Mouse (Mus musculus) midbrain, embryonic 14.5 days (tissue): ENCODE results near the gene Pak2. TPM values are rescaled to one million over a fixed set of nuclear protein-coding genes. Genes with fewer than 3 reads are reported as not detected.

Experiments
- ATAC-seq: fragments of 200-750 bp; cut with Nextera tagmentation; 2 replicates; pipeline ENCODE4 v1.8.0; 2017; ENCODE audit warnings: moderate number of reproducible peaks, moderate library complexity; ENCODE audit not compliant: low FRiP score, low TSS enrichment
- DNase-seq: peaks from one replicate; pipeline ENCODE4 v3.0.0-alpha.2; 2015
- H3K27ac ChIP-seq: fragments of 300-500 bp; sonication (generic); replicated peaks from 2 replicates; pipeline ENCODE4 v1.5.1; 2014; ENCODE audit warnings: mild to moderate bottlenecking, low read depth, low read length, moderate library complexity
- H3K27me3 ChIP-seq: fragments of 300-500 bp; sonication (generic); 2 replicates; pipeline ENCODE4 v1.6.1; 2014; ENCODE audit warnings: low read length, control low read depth, mixed read lengths; ENCODE audit not compliant: control insufficient read depth, insufficient read depth
- H3K36me3 ChIP-seq: fragments of 300-500 bp; sonication (generic); 2 replicates; pipeline ENCODE4 v1.6.1; 2014; ENCODE audit warnings: low read length, control low read depth; ENCODE audit not compliant: control insufficient read depth, insufficient read depth
- H3K4me1 ChIP-seq: fragments of 300-500 bp; sonication (generic); 2 replicates; pipeline ENCODE4 v1.6.1; 2014; ENCODE audit warnings: mild to moderate bottlenecking, antibody characterized with exemption, low read length, control low read depth; ENCODE audit not compliant: control insufficient read depth, insufficient read depth
- H3K4me2 ChIP-seq: fragments of 300-500 bp; sonication (generic); 2 replicates; pipeline ENCODE4 v1.6.1; 2014; ENCODE audit warnings: mild to moderate bottlenecking, low read length, moderate library complexity
- H3K4me3 ChIP-seq: fragments of 300-500 bp; sonication (generic); replicated peaks from 2 replicates; pipeline ENCODE4 v1.5.1; 2014; ENCODE audit warnings: low read depth, low read length
- H3K9ac ChIP-seq: fragments of 300-500 bp; sonication (generic); replicated peaks from 2 replicates; pipeline ENCODE4 v1.6.1; 2014; ENCODE audit warnings: mild to moderate bottlenecking, low read length, moderate library complexity
- H3K9me3 ChIP-seq: fragments of 300-500 bp; sonication (generic); 2 replicates; pipeline ENCODE4 v1.6.1; 2016; ENCODE audit warnings: low read length, control low read depth, mixed read lengths; ENCODE audit not compliant: control insufficient read depth
- WGBS: fragments of 180-500 bp; shearing (Covaris S2); extraction: QIAGEN DNeasy Blood & Tissue Kit; methylation state at CpG from one replicate; pipeline ENCODE4 v1.1.7; 2014; 5-methylcytosine and 5-hydroxymethylcytosine counted together
- microRNA-seq: library from miRNA; unstranded; fragments of <30 nt; microRNA quantifications from one replicate; pipeline ENCODE4, GENCODE M21; 2016
- polyA plus RNA-seq: library from polyadenylated mRNA; unstranded; fragments of >200 nt; fragmentation: Nextera tagmentation; extraction: Ambion mirVana; gene quantifications from 2 replicates; pipeline ENCODE4 v1.2.1, GENCODE M21; 2014

Pak2 gene
- polyA plus RNA-seq, 1 experiment from 2014 or later = 47.2 TPM

DNA sequence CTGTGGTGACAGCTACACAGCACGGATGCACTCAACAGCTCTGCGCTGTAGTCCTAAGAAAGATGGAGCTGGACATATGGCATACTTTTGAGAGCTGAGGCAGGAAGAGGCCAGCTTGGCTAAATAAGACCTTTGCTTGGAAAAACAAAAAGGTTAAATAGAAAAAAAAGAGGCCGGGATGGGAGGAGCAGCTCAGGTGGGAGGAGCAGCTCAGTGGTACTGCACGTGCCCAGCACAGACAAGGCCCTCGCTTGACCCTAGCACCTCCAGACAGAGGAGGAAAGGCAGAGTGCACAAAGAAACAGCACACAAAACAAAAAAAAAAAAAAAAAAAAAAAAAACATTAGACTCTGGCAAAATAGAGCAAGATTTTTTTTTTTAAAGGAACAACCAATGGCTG, 82.8 kb downstream of the Pak2 start:
- Histone ChIP-seq H3K9ac (no peak overlapping the region), H3K27ac (no peak overlapping the region), H3K4me3 (no peak overlapping the region), H3K9me3 (no peaks in the 10 kb centered on the region), H3K27me3 (no peaks in the 10 kb centered on the region), H3K36me3 (peaks cover 10% of the 10 kb centered on the region; the same call in 1 of the 2 replicates), H3K4me1 (peaks cover 3% of the 10 kb centered on the region; the same call in 1 of the 2 replicates), H3K4me2 (no peak overlapping the region)
- ATAC-seq (no peak), DNase-seq (no peak)
- WGBS = 85% methylated on average over 5 of the region's 5 CpGs

DNA sequence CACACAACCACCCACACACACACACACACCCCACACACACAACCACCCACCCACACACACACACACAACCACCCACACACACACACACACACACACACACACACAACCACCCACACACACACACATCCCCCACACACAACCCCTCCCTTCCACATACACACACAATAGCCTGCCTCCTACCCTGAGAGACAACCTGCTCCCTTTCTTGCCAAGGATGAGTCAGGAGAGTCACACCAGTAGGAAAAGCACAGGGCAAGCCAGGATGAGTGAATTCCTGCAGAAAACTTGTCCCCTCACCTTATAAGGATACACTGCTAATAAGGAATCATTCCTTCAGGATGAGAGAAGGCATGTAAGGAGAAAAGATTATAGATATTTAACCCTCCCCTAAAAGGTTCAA, 85.2 kb downstream of the Pak2 start:
- no peaks in the 10 kb centered on the region for H3K9me3 ChIP-seq
- no peak for DNase-seq
- no peak overlapping the region for H3K4me2 ChIP-seq
- no peak for ATAC-seq
- no peak overlapping the region for H3K27ac ChIP-seq
- H3K36me3 ChIP-seq = peaks cover 23% of the 10 kb centered on the region
- H3K4me1 ChIP-seq = no peaks in the 10 kb centered on the region
- H3K9ac ChIP-seq = no peak overlapping the region
- H3K4me3 ChIP-seq = no peak overlapping the region
- no peaks in the 10 kb centered on the region for H3K27me3 ChIP-seq

DNA sequence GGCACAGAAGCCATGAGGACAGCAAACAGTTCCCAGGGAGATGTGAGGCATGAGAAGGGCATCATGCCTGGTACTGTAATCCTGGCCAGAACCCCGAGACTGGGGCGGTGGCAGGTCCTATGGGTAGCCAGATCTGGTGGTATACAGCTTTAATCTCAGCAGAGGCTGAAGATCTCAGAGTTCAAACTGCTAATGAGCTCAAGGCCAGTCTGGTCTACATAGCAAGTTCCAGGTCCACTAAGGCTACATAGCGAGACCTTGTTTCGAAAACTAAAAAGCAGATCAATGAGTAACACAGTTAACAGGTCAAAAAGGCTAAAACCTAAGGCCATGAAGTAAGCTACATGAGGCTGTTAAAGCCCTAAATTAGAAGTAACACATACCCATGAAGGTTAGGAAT, 85.9 kb downstream of the Pak2 start:
- Histone ChIP-seq H3K9ac (no peak overlapping the region), H3K27ac (no peak overlapping the region), H3K27me3 (no peaks in the 10 kb centered on the region), H3K4me3 (no peak overlapping the region), H3K36me3 (peaks cover 28% of the 10 kb centered on the region), H3K4me1 (no peaks in the 10 kb centered on the region), H3K9me3 (no peaks in the 10 kb centered on the region), H3K4me2 (no peak overlapping the region)
- no peak for DNase-seq
- 97% methylated on average over 4 of the region's 4 CpGs for WGBS
- ATAC-seq = no peak

DNA sequence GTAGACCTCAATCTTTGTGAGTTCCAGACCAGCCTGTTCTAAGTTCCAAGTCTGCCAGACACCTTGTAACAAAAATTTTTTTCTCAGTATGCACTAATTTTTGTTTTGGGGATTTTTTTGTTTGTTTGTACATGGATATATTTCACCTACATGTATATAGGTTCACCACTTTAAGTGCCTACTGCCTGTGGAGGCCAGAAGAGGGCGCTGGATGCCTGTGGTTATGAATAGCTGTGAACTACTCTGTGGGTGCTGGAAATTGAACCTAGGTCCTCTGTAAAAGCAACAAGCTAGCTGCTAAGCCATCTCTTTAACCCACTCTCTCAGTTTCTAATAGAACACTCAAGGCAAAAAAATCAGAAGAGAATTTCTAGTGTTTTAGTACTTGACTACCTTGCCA, 87.1 kb downstream of the Pak2 start:
- 56% methylated on average over 1 of the region's 1 CpGs for WGBS
- Histone ChIP-seq H3K4me2 (no peak overlapping the region), H3K36me3 (peaks cover 30% of the 10 kb centered on the region)

DNA sequence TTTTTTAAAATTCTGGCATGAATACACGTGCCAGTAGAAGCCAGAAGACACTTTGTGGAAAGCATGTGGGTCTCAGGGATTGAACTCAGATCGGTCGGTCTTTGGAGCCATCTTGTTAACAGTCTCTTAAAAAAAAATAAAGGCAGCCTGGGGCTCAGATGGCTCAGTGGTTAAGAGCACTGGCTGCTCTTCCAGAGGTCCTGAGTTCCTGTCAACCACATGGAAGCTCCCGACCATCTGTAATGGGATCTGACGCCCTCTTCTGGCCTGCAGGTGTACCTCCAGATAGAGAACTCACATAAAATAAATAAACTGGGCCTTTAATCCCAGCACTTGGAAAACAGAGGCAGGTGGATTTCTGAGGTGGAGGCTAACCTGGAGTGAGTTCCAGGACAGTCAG, 98.2 kb downstream of the Pak2 start:
- DNase-seq (no peak), ATAC-seq (no peak)
- Histone ChIP-seq H3K27ac (no peak overlapping the region), H3K4me3 (no peak overlapping the region), H3K27me3 (no peaks in the 10 kb centered on the region), H3K4me1 (no peaks in the 10 kb centered on the region), H3K9ac (no peak overlapping the region), H3K4me2 (no peak overlapping the region), H3K9me3 (no peaks in the 10 kb centered on the region), H3K36me3 (peaks cover 55% of the 10 kb centered on the region)
- 77% methylated on average over 5 of the region's 5 CpGs for WGBS

More for the DNA sequence above, 87.1 kb downstream of the Pak2 start:
- no peak for DNase-seq
- Histone ChIP-seq H3K9ac (no peak overlapping the region), H3K27ac (no peak overlapping the region), H3K4me3 (no peak overlapping the region), H3K9me3 (no peaks in the 10 kb centered on the region), H3K27me3 (no peaks in the 10 kb centered on the region), H3K4me1 (no peaks in the 10 kb centered on the region)
- no peak for ATAC-seq

DNA sequence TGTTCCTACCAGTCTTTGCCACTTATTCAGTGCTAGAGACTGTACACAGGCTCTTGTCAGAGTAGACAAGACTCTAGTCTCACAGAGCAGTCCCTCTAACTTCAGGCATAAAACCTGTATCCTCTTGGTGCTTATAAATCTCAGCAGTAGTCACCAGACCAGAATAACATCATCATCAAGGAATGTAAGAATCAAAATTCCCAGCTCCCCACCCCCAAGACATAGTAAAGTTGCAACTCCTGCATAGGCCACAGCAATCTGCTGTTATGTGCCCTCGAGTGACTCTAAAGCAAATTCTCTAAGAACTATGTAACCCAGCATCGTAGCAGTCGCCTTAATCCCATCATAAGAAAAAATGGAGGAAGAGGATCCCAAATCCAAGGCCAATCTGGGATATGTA, 99.6 kb downstream of the Pak2 start:
- 92% methylated on average over 3 of the region's 3 CpGs for WGBS
- peaks cover 56% of the 10 kb centered on the region for H3K36me3 ChIP-seq

DNA sequence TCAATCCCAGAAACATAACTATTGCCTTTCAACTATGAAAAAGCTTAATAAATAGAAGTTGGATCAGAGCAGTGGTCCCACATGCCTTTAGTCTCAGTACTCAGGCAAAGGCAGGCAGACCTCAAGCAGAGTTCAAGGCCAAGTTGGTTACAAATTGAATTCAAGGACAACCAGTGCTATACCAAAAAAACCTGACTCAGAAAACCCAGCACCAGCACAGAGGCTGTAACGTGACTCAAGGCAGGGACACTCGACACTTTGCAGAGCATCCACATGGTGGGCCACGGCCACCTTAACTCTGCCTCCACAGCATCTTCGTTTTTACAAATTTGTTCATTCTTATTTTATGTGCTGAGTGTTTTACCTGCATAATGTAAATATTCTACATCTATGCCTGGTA, 103.9 kb downstream of the Pak2 start:
- Histone ChIP-seq H3K4me1 (no peaks in the 10 kb centered on the region), H3K9me3 (no peaks in the 10 kb centered on the region), H3K36me3 (peaks cover 61% of the 10 kb centered on the region), H3K9ac (no peak overlapping the region), H3K4me3 (no peak overlapping the region), H3K27me3 (no peaks in the 10 kb centered on the region), H3K4me2 (no peak overlapping the region), H3K27ac (no peak overlapping the region)
- WGBS = 94% methylated on average over 4 of the region's 4 CpGs
- ATAC-seq = no peak
- no peak for DNase-seq

More for the DNA sequence above, 99.6 kb downstream of the Pak2 start:
- Histone ChIP-seq H3K4me3 (no peak overlapping the region), H3K27ac (no peak overlapping the region), H3K4me1 (no peaks in the 10 kb centered on the region), H3K9ac (no peak overlapping the region), H3K4me2 (no peak overlapping the region), H3K27me3 (no peaks in the 10 kb centered on the region), H3K9me3 (no peaks in the 10 kb centered on the region)
- ATAC-seq (no peak), DNase-seq (no peak)

Small RNAs within 50 kb of the gene (microRNA-seq; reads per million reads assigned to microRNA genes)
- gene Gm26269 = not detected

Other genes starting within 250 kb of the Pak2 start
- 0.17 and 0.22 TPM in 2 replicates for gene Meltf, start 200.5 kb downstream of the Pak2 start, polyA plus RNA-seq
- 2.0 and 3.1 TPM in 2 replicates for gene Pigz, start 145.5 kb downstream of the Pak2 start, polyA plus RNA-seq
- gene 0610012G03Rik, start 130.8 kb downstream of the Pak2 start, polyA plus RNA-seq = 115 and 132 TPM in 2 replicates
- 99.9 and 104 TPM in 2 replicates for gene Ncbp2, start 130.8 kb downstream of the Pak2 start, polyA plus RNA-seq
- 11.8 and 12.1 TPM in 2 replicates for gene Senp5, start 76.1 kb downstream of the Pak2 start, polyA plus RNA-seq
- 119 and 125 TPM in 2 replicates for gene Pigx, start 20.4 kb upstream of the Pak2 start, polyA plus RNA-seq
- 47.5 and 50.9 TPM in 2 replicates for gene Cep19, start 20.5 kb upstream of the Pak2 start, polyA plus RNA-seq
- gene Nrros, start 86.3 kb upstream of the Pak2 start, polyA plus RNA-seq = 3.4 and 8.7 TPM in 2 replicates
- not detected in 2 replicates for gene Bex6, start 100.5 kb upstream of the Pak2 start, polyA plus RNA-seq
- gene Fbxo45, start 167.8 kb upstream of the Pak2 start, polyA plus RNA-seq = 15.0 and 15.6 TPM in 2 replicates
- 12.8 and 15.6 TPM in 2 replicates for gene Wdr53, start 167.9 kb upstream of the Pak2 start, polyA plus RNA-seq
- gene Smco1, start 192.1 kb upstream of the Pak2 start, polyA plus RNA-seq = not detected in 2 replicates
- gene Rnf168, start 198.1 kb upstream of the Pak2 start, polyA plus RNA-seq = 22.0 and 25.7 TPM in 2 replicates